Comparison of ENCODE assay signal across 11 mouse cellular contexts in the genomic region with DNA sequence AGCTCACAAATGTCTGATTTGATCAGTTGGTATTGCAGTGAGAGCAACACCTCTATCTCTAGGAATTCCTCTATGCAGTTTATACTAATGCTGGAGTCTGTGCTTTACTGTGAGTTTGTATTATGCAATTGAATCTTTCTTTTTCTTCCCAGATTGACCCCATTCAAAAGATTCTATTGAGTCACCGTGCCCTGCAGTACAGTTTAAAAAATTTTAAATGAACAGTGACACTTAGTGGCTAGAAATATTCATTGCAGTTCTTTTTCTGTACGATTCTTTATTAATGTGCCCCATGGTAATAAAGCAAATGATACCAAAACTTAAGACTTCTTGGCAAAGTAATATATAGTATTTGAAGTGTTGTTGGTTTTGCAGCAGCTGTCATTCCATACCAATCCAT.
DNase-seq lines count a peak whose midpoint lies in the region; ATAC-seq and TF ChIP-seq lines count a peak whose summit lies in the region.
"Had no signal": no experiment of that assay in that cellular context is flagged by ENCODE, and none has a peak within 500 bp of the region (broad histone marks: within the 10 kb centered on the region; RNA-seq: fewer than 3 reads in every experiment).

No protein-coding gene starts in this region.

- TF ChIP-seq EP300 in heart, adult 2 months (IDR thresholded peaks at IDR 0.05; ENCODE audit: insufficient read depth, low read depth, low read length): no peak

- H3K4me3 ChIP-seq in heart, adult 2 months: no peak overlapping the region
- H3K4me3 ChIP-seq in neural tube, embryonic 12.5 days: no peak overlapping the region
- no peak overlapping the region for H3K4me3 ChIP-seq in forebrain, postnatal 0 days (ENCODE audit: low read depth, low read length)
- H3K4me3 ChIP-seq: embryonic facial prominence, embryonic 12.5 days; liver, embryonic 15.5 days had no signal

- 11% methylated on average over 2 of the region's 2 CpGs for WGBS in heart, adult 2 months
- 25% methylated on average over 2 of the region's 2 CpGs for WGBS in neural tube, embryonic 12.5 days
- 4% methylated on average over 2 of the region's 2 CpGs for WGBS in forebrain, postnatal 0 days

- intact Hi-C loops in heart, adult 2 months (cut with DNase I): loop anchor here (5.0 to 10.0 kb wide), 3 partner anchors 300 to 473 kb away; no protein-coding TSS in a partner anchor
- intact Hi-C loops in heart, postnatal 36 days (cut with DNase I): loop anchor here (2.0 kb wide), 2 partner anchors 299 to 325 kb away; no protein-coding TSS in a partner anchor

- 0 out of 2 replicates have a peak, but pooled peaks cover 2% of the 10 kb centered on the region for H3K27me3 ChIP-seq in heart, adult 2 months (ENCODE audit: control insufficient read depth, insufficient read depth, low read length)
- H3K27me3 ChIP-seq in neural tube, embryonic 12.5 days (replicated peaks): no peaks in the 10 kb centered on the region
- no peaks in the 10 kb centered on the region for H3K27me3 ChIP-seq in forebrain, postnatal 0 days (ENCODE audit: insufficient read depth, low read length)
- H3K27me3 ChIP-seq: embryonic facial prominence, embryonic 12.5 days; liver, embryonic 15.5 days had no signal

- no peak overlapping the region for H3K4me2 ChIP-seq in neural tube, embryonic 12.5 days (replicated peaks)
- no peak overlapping the region for H3K4me2 ChIP-seq in forebrain, postnatal 0 days (ENCODE audit: low read depth)
- H3K4me2 ChIP-seq: embryonic facial prominence, embryonic 12.5 days; liver, embryonic 15.5 days had no signal

- no peak overlapping the region for H3K27ac ChIP-seq in heart, adult 2 months
- no peak overlapping the region for H3K27ac ChIP-seq in neural tube, embryonic 12.5 days
- no peak overlapping the region for H3K27ac ChIP-seq in forebrain, postnatal 0 days (ENCODE audit: low read depth, low read length)
- H3K27ac ChIP-seq: embryonic facial prominence, embryonic 12.5 days; liver, embryonic 15.5 days had no signal

- no peak overlapping the region for H3K9ac ChIP-seq in heart, adult 2 months (ENCODE audit: low read depth, low read length)
- no peak overlapping the region for H3K9ac ChIP-seq in neural tube, embryonic 12.5 days
- H3K9ac ChIP-seq in forebrain, postnatal 0 days: no peak overlapping the region
- H3K9ac ChIP-seq: embryonic facial prominence, embryonic 12.5 days; liver, embryonic 15.5 days had no signal

- no peaks in the 10 kb centered on the region for H3K36me3 ChIP-seq in heart, adult 2 months (ENCODE audit: control insufficient read depth, insufficient read depth, low read length)
- no peaks in the 10 kb centered on the region for H3K36me3 ChIP-seq in neural tube, embryonic 12.5 days
- H3K36me3 ChIP-seq in forebrain, postnatal 0 days (ENCODE audit: insufficient read depth): no peaks in the 10 kb centered on the region
- H3K36me3 ChIP-seq: embryonic facial prominence, embryonic 12.5 days; liver, embryonic 15.5 days had no signal

- H3K79me2 ChIP-seq in heart, adult 2 months (replicated peaks; ENCODE audit: control insufficient read depth, insufficient read depth, low read length): no peaks in the 10 kb centered on the region

- ATAC-seq in neural tube, embryonic 12.5 days (ENCODE audit: low FRiP score, low read depth): peak; percentile 25; the same call in 1 of the 2 replicates
- peak; percentile 69 for ATAC-seq in forebrain, postnatal 0 days
- ATAC-seq: inflammation-experienced regulatory T-cells, adult 6 months had no signal

- no peaks in the 10 kb centered on the region for H3K9me3 ChIP-seq in neural tube, embryonic 12.5 days
- no peaks in the 10 kb centered on the region for H3K9me3 ChIP-seq in forebrain, postnatal 0 days (ENCODE audit: low read length)
- H3K9me3 ChIP-seq: embryonic facial prominence, embryonic 12.5 days; liver, embryonic 15.5 days had no signal

- DNase-seq in heart, adult 2 months: no peak
- DNase-seq in heart, postnatal 36 days: no peak
- DNase-seq in neural tube, embryonic 10.5 days (ENCODE audit: extremely low spot score, low spot score): no peak
- DNase-seq in forebrain, postnatal 0 days: peak; percentile 66
- peak; percentile 35 for DNase-seq in telencephalon, adult 2 months (ENCODE audit: low read depth, low spot score)
- no peak for DNase-seq in testis, postnatal 10 days (ENCODE audit: low spot score)
- no peak for DNase-seq in urinary bladder, adult 18-20 months (ENCODE audit: low spot score in 2 of 2)

- H3K4me1 ChIP-seq in heart, adult 2 months (ENCODE audit: control insufficient read depth, insufficient read depth, low read length): no peaks in the 10 kb centered on the region
- no peaks in the 10 kb centered on the region for H3K4me1 ChIP-seq in neural tube, embryonic 12.5 days
- H3K4me1 ChIP-seq in forebrain, postnatal 0 days (ENCODE audit: insufficient read depth): no peaks in the 10 kb centered on the region
- H3K4me1 ChIP-seq: embryonic facial prominence, embryonic 12.5 days had no signal

- TF ChIP-seq POLR2A in heart, adult 2 months (IDR thresholded peaks at IDR 0.05; ENCODE audit: insufficient read depth, low read depth, low read length): no peak

- TF ChIP-seq CTCF in heart, adult 2 months (IDR thresholded peaks at IDR 0.05): peak; percentile 68
- peak; percentile 59 for TF ChIP-seq CTCF in forebrain, postnatal 0 days (IDR thresholded peaks at IDR 0.05; ENCODE audit: low read depth)

Comparison
In these comparisons a context has a peak if more than half of its experiments do, and no peak if none do; other contexts are left out.
1. DNase-seq: peak in forebrain, postnatal 0 days (single experiment) and telencephalon, adult 2 months (single experiment); none in heart, adult 2 months (0 of 2), heart, postnatal 36 days (0 of 2), neural tube, embryonic 10.5 days (single experiment), testis, postnatal 10 days (single experiment) and urinary bladder, adult 18-20 months (0 of 2).